Mouse (Mus musculus): Measurements from ENCODE around the gene Astl. TPM values are rescaled to one million over a fixed set of nuclear protein-coding genes. Genes with fewer than 3 reads are reported as not detected.

Astl gene
- total RNA-seq, 2 experiments from 2014 or later: 0.07 TPM; not detected in 1

- ATAC-seq (ENCODE audit: poor library complexity, severe bottlenecking): no peak
Measured at GRCm38 (mm10) chr2:127323667-127324066, 14.8 kb upstream of the Astl start.

GRCm38 (mm10) chr2:127324456-127324855 lies 14.0 kb upstream of the Astl start:
- no peak for ATAC-seq (ENCODE audit: poor library complexity, severe bottlenecking)

- peak; percentile 67 for ATAC-seq (ENCODE audit: poor library complexity, severe bottlenecking)
Measured at GRCm38 (mm10) chr2:127328090-127328851, 10.2 kb upstream of the Astl start.

GRCm38 (mm10) chr2:127332807-127333570 lies 5.5 kb upstream of the Astl start:
- no peak for ATAC-seq (ENCODE audit: poor library complexity, severe bottlenecking)

GRCm38 (mm10) chr2:127333945-127334603 lies 4.4 kb upstream of the Astl start:
- no peak for ATAC-seq (ENCODE audit: poor library complexity, severe bottlenecking)

GRCm38 (mm10) chr2:127335078-127335541 lies 3.3 kb upstream of the Astl start:
- ATAC-seq (ENCODE audit: poor library complexity, severe bottlenecking): peak; percentile 36

GRCm38 (mm10) chr2:127335767-127336496 lies 2.5 kb upstream of the Astl start, which contains the start of gene Dusp2:
TSS of gene Dusp2 (plus strand) at chr2:127336159.
- peak; percentile 61 for ATAC-seq (ENCODE audit: poor library complexity, severe bottlenecking)

- ATAC-seq (ENCODE audit: poor library complexity, severe bottlenecking): no peak
Measured at GRCm38 (mm10) chr2:127336497-127336832, 2.0 kb upstream of the Astl start.

- no peak for ATAC-seq (ENCODE audit: poor library complexity, severe bottlenecking)
Measured at GRCm38 (mm10) chr2:127336885-127337284, 1.6 kb upstream of the Astl start.

GRCm38 (mm10) chr2:127337531-127337930 lies 908 bp upstream of the Astl start:
- no peak for ATAC-seq (ENCODE audit: poor library complexity, severe bottlenecking)

- no peak for ATAC-seq (ENCODE audit: poor library complexity, severe bottlenecking)
Measured at GRCm38 (mm10) chr2:127338012-127338411, 427 bp upstream of the Astl start.

- ATAC-seq (ENCODE audit: poor library complexity, severe bottlenecking): peak; percentile 25
Measured at GRCm38 (mm10) chr2:127338833-127339232, 394 bp downstream of the Astl start.

GRCm38 (mm10) chr2:127339262-127339661 lies 823 bp downstream of the Astl start:
- ATAC-seq (ENCODE audit: poor library complexity, severe bottlenecking): no peak

- peak; percentile 44 for ATAC-seq (ENCODE audit: poor library complexity, severe bottlenecking)
Measured at GRCm38 (mm10) chr2:127341159-127341558, 2.7 kb downstream of the Astl start.

- no peak for ATAC-seq (ENCODE audit: poor library complexity, severe bottlenecking)
Measured at GRCm38 (mm10) chr2:127346334-127346733, 7.9 kb downstream of the Astl start.

GRCm38 (mm10) chr2:127347147-127347985 lies 8.9 kb downstream of the Astl start:
- no peak for ATAC-seq (ENCODE audit: poor library complexity, severe bottlenecking)

- ATAC-seq (ENCODE audit: poor library complexity, severe bottlenecking): no peak
Measured at GRCm38 (mm10) chr2:127353881-127354280, 15.4 kb downstream of the Astl start.

GRCm38 (mm10) chr2:127362459-127363281 lies 24.2 kb downstream of the Astl start, which contains the start of gene Adra2b:
TSS of gene Adra2b (plus strand) at chr2:127363208.
- peak; percentile 87 for ATAC-seq (ENCODE audit: poor library complexity, severe bottlenecking)

GRCm38 (mm10) chr2:127363282-127363652 lies 24.8 kb downstream of the Astl start:
- ATAC-seq (ENCODE audit: poor library complexity, severe bottlenecking): no peak
